Mouse (Mus musculus) midbrain, embryonic 16.5 days (tissue): ENCODE data around the gene Tox2. TPM values are rescaled to one million over a fixed set of nuclear protein-coding genes. Genes with fewer than 3 reads are reported as not detected.

ENCODE experiments used
- ATAC-seq: fragments of 200-750 bp; cut with Nextera tagmentation; 2 replicates; pipeline ENCODE4 v1.8.0; 2017; ENCODE audit warnings: moderate TSS enrichment
- H3K27ac ChIP-seq: fragments of 300-500 bp; sonication (generic); 2 replicates; pipeline ENCODE4 v1.5.1; 2014; ENCODE audit warnings: mild to moderate bottlenecking, low read length, mixed read lengths
- H3K27me3 ChIP-seq: fragments of 300-500 bp; sonication (generic); 2 replicates; pipeline ENCODE4 v1.6.1; 2014; ENCODE audit warnings: low read depth, low read length, mixed read lengths; ENCODE audit not compliant: control insufficient read depth, insufficient read depth
- H3K36me3 ChIP-seq: fragments of 300-500 bp; sonication (generic); 2 replicates; pipeline ENCODE4 v1.6.1; 2014; ENCODE audit warnings: mild to moderate bottlenecking, low read length, moderate library complexity, mixed read lengths; ENCODE audit not compliant: control insufficient read depth, insufficient read depth
- H3K4me1 ChIP-seq: fragments of 300-500 bp; sonication (generic); 2 replicates; pipeline ENCODE4 v1.6.1; 2014; ENCODE audit warnings: mild to moderate bottlenecking, low read length, mixed read lengths; ENCODE audit not compliant: control insufficient read depth, insufficient read depth
- H3K4me2 ChIP-seq: fragments of 300-500 bp; sonication (generic); 2 replicates; pipeline ENCODE4 v1.6.1; 2014; ENCODE audit warnings: mild to moderate bottlenecking, low read length, mixed read lengths
- H3K4me3 ChIP-seq: fragments of 300-500 bp; sonication (generic); 2 replicates; pipeline ENCODE4 v1.5.1; 2014; ENCODE audit warnings: low read depth, mild to moderate bottlenecking, low read length, moderate library complexity, mixed read lengths
- H3K9ac ChIP-seq: fragments of 300-500 bp; sonication (generic); 2 replicates; pipeline ENCODE4 v1.6.1; 2014; ENCODE audit warnings: low read depth, low read length, mixed read lengths
- H3K9me3 ChIP-seq: fragments of 300-500 bp; sonication (generic); replicated peaks from 2 replicates; pipeline ENCODE4 v1.6.1; 2014; ENCODE audit warnings: mild to moderate bottlenecking, low read length, mixed read lengths; ENCODE audit not compliant: control insufficient read depth, poor library complexity, severe bottlenecking
- WGBS: fragments of 180-500 bp; shearing (Covaris S2); extraction: QIAGEN DNeasy Blood & Tissue Kit; methylation state at CpG from one replicate; pipeline ENCODE4 v1.1.7; 2014; 5-methylcytosine and 5-hydroxymethylcytosine counted together
- polyA plus RNA-seq: library from polyadenylated mRNA; unstranded; fragments of >200 nt; fragmentation: Nextera tagmentation; extraction: Ambion mirVana; gene quantifications from 2 replicates; pipeline ENCODE4 v1.2.1, GENCODE M21; 2015

The Tox2 gene
- polyA plus RNA-seq, 1 experiment from 2014 or later, result 54.5 TPM

GRCm38 (mm10) chr2:163187552-163187951 lies 15.4 kb upstream of the Tox2 start:
- WGBS, result 43% methylated on average over 11 of the region's 11 CpGs
- no peak overlapping the region for H3K4me3 ChIP-seq
- no peak overlapping the region for H3K27ac ChIP-seq
- no peak overlapping the region for H3K4me2 ChIP-seq
- no peaks in the 10 kb centered on the region for H3K9me3 ChIP-seq
- H3K36me3 ChIP-seq, result no peaks in the 10 kb centered on the region
- H3K4me1 ChIP-seq, result peaks cover 10% of the 10 kb centered on the region
- no peaks in the 10 kb centered on the region for H3K27me3 ChIP-seq
- ATAC-seq, result no peak
- H3K9ac ChIP-seq, result no peak overlapping the region

DNA sequence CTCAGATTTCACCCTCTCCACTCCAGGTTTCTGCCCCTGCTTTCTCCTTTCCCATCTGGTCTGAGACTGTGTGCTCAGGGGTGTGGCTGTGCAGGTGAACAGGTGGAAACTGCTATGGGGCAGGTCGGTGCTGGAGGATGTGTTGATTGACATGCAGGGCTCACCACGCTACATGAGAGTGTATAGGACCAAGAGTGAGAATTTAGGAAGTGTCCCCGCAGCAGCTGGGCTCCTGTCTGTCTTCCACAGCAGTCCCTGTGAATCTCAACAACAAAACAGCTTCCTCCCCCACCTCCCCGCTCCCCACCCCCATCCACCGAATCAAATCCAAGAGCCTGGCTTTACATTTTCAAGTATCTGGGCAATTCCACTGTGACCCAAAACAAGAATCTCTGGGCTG lies 13.3 kb upstream of the Tox2 start:
- Histone ChIP-seq H3K4me1 (peaks cover 15% of the 10 kb centered on the region), H3K36me3 (no peaks in the 10 kb centered on the region), H3K4me2 (no peak overlapping the region), H3K9me3 (no peaks in the 10 kb centered on the region), H3K9ac (no peak overlapping the region), H3K4me3 (no peak overlapping the region), H3K27ac (no peak overlapping the region), H3K27me3 (no peaks in the 10 kb centered on the region)
- 2% methylated on average over 5 of the region's 5 CpGs for WGBS
- ATAC-seq, result no peak

DNA sequence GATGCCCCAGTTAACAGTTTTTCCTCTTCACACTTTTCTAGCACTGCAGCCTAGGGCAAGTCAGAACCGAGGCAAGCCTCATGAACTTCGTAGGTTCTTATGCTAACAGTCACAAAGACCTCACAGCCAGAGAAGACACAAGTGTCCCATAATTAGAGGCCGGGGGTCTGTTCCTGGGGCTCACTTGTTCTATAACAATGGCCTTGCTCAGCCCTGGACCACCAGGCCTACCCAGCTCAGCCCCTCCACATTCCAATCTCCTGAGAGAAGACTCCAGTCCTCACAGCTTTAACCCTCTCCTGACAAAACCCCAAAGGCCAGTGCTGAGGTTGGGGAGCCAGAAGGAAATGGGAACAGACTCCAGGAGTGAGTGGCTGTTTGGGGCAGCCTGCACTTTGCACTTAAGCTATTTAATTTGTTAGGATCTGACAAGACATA lies 12.9 kb upstream of the Tox2 start:
- H3K4me3 ChIP-seq, result no peak overlapping the region
- ATAC-seq, result no peak
- H3K27me3 ChIP-seq, result no peaks in the 10 kb centered on the region
- H3K36me3 ChIP-seq, result no peaks in the 10 kb centered on the region
- 10% methylated on average over 3 of the region's 3 CpGs for WGBS
- H3K9me3 ChIP-seq, result no peaks in the 10 kb centered on the region
- peaks cover 18% of the 10 kb centered on the region for H3K4me1 ChIP-seq
- H3K27ac ChIP-seq, result no peak overlapping the region
- no peak overlapping the region for H3K9ac ChIP-seq
- H3K4me2 ChIP-seq, result no peak overlapping the region

DNA sequence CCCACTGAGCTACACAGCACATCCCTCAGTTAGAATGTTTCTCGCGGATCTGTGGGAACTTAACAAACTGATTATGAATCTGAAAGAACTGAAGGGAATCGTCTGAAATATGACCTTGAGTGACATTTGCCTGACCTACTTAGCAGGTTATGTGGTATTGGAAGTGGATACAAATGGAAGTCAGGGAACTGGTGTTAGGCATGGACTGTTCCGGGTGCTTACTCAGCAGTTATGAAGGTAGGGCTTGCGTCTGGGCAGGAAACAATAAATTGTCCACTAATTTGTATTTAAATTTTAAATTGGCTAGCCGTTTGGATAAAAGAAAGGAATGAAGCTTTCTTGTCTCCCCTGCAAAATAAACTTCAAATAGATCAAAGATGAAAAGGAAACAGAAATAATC lies 10.4 kb upstream of the Tox2 start:
- no peak for ATAC-seq
- Histone ChIP-seq H3K4me1 (peaks cover 25% of the 10 kb centered on the region), H3K9ac (no peak overlapping the region), H3K27ac (no peak overlapping the region), H3K4me3 (no peak overlapping the region), H3K9me3 (no peaks in the 10 kb centered on the region), H3K36me3 (no peaks in the 10 kb centered on the region), H3K27me3 (no peaks in the 10 kb centered on the region), H3K4me2 (no peak overlapping the region)
- 58% methylated on average over 6 of the region's 6 CpGs for WGBS

GRCm38 (mm10) chr2:163194015-163194414 lies 8.9 kb upstream of the Tox2 start:
- H3K4me2 ChIP-seq, result no peak overlapping the region
- no peaks in the 10 kb centered on the region for H3K36me3 ChIP-seq
- no peak overlapping the region for H3K9ac ChIP-seq
- no peak overlapping the region for H3K4me3 ChIP-seq
- 14% methylated on average over 2 of the region's 2 CpGs for WGBS
- no peaks in the 10 kb centered on the region for H3K9me3 ChIP-seq
- no peaks in the 10 kb centered on the region for H3K27me3 ChIP-seq
- no peak overlapping the region for H3K27ac ChIP-seq
- ATAC-seq, result no peak
- peaks cover 25% of the 10 kb centered on the region for H3K4me1 ChIP-seq

- Histone ChIP-seq H3K9me3 (no peaks in the 10 kb centered on the region), H3K4me2 (no peak overlapping the region), H3K36me3 (no peaks in the 10 kb centered on the region), H3K4me1 (peaks cover 23% of the 10 kb centered on the region), H3K9ac (no peak overlapping the region), H3K4me3 (no peak overlapping the region), H3K27me3 (no peaks in the 10 kb centered on the region), H3K27ac (no peak overlapping the region)
- 50% methylated on average over 5 of the region's 5 CpGs for WGBS
- no peak for ATAC-seq
Measured at GRCm38 (mm10) chr2:163194543-163194942, 8.4 kb upstream of the Tox2 start.

GRCm38 (mm10) chr2:163195106-163195833 lies 7.7 kb upstream of the Tox2 start:
- no peaks in the 10 kb centered on the region for H3K27me3 ChIP-seq
- H3K9me3 ChIP-seq, result no peaks in the 10 kb centered on the region
- ATAC-seq, result peak; percentile 23; the same call in 1 of the 2 replicates
- WGBS, result 14% methylated on average over 6 of the region's 6 CpGs
- no peaks in the 10 kb centered on the region for H3K36me3 ChIP-seq
- no peak overlapping the region for H3K4me3 ChIP-seq
- no peak overlapping the region for H3K4me2 ChIP-seq
- peaks cover 15% of the 10 kb centered on the region for H3K4me1 ChIP-seq
- H3K9ac ChIP-seq, result 0 out of 2 replicates have a peak overlapping the region, but pooled peaks have one; percentile 11
- H3K27ac ChIP-seq, result 0 out of 2 replicates have a peak overlapping the region, but pooled peaks have one; percentile 8

DNA sequence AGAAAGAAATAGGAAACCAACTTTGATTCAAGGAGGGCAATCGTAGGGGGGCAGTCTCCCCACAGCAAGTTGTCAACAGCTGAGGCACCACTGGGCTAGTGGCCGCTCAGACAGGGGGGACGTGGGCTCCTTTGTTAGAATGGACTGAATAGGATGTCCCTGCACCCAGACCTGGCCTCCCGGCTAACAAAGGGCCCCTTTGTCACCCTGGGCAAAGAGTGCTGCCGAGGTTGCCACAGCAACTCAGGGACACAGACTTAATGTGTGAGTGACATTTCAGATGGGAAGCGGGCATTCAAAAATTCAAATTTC lies 7.1 kb upstream of the Tox2 start:
- peak; percentile 61; the same call in 1 of the 2 replicates for ATAC-seq
- Histone ChIP-seq H3K9ac (0 out of 2 replicates have a peak overlapping the region, but pooled peaks have one; percentile 11), H3K9me3 (peaks cover under 1% of the 10 kb centered on the region; the same call in 1 of the 2 replicates), H3K27ac (no peak overlapping the region), H3K27me3 (no peaks in the 10 kb centered on the region), H3K4me1 (peaks cover 15% of the 10 kb centered on the region), H3K4me3 (no peak overlapping the region), H3K4me2 (no peak overlapping the region), H3K36me3 (no peaks in the 10 kb centered on the region)
- 13% methylated on average over 6 of the region's 6 CpGs for WGBS

DNA sequence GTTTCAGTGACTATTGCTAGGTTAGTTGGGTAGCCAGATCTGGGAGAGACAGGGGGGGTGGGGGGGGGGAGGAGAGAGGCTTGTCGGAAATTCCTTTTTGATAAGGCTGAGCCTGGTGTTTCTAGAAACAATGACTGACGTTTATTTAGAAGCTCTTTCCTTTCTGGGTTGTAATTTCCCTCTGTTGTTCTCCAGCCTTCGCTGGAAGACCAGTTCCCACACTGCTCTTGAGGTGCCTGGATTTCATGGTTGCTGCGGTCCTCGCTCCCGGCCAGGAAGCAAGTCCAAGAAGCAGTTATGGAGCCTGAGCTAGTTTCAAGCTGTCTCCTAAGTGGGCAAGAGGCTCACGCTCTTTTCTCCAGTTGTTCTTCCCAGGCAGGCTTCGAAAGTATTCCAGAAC lies 1.0 kb upstream of the Tox2 start:
- no peak for ATAC-seq
- WGBS, result 45% methylated on average over 8 of the region's 8 CpGs
- no peaks in the 10 kb centered on the region for H3K36me3 ChIP-seq
- peaks cover 23% of the 10 kb centered on the region for H3K4me1 ChIP-seq
- H3K9me3 ChIP-seq, result peaks cover 7% of the 10 kb centered on the region; the same call in 1 of the 2 replicates
- no peak overlapping the region; the same call in 1 of the 2 replicates for H3K27ac ChIP-seq
- no peaks in the 10 kb centered on the region for H3K27me3 ChIP-seq
- H3K9ac ChIP-seq, result no peak overlapping the region
- no peak overlapping the region for H3K4me3 ChIP-seq
- peak overlapping the region; percentile 77 for H3K4me2 ChIP-seq
